ENCODE assay signal across 8 mouse cellular contexts in genomic region chr4:140630651-140631241, GRCm38 (mm10). TPM values are rescaled to one million over a fixed set of nuclear protein-coding genes. Genes with fewer than 3 reads are reported as not detected.
A peak's percentile ranks its signal among the peaks of the same experiment; 100 is the strongest.
DNase-seq lines count a peak whose midpoint lies in the region; ATAC-seq and TF ChIP-seq lines count a peak whose summit lies in the region.

No protein-coding gene starts in this region.

- H3K4me1 ChIP-seq in heart, adult 2 months (ENCODE audit: control insufficient read depth, insufficient read depth, low read length) = peaks cover 26% of the 10 kb centered on the region
- peaks cover 80% of the 10 kb centered on the region for H3K4me1 ChIP-seq in kidney, embryonic 15.5 days
- H3K4me1 ChIP-seq in midbrain, embryonic 14.5 days (ENCODE audit: control insufficient read depth, insufficient read depth, low read length) = peaks cover 15% of the 10 kb centered on the region; the same call in 1 of the 2 replicates

- H3K9ac ChIP-seq in heart, adult 2 months (ENCODE audit: low read depth, low read length) = peak overlapping the region; percentile 41
- 0 out of 2 replicates have a peak overlapping the region, but pooled peaks have one; percentile 23 for H3K9ac ChIP-seq in kidney, embryonic 15.5 days
- H3K9ac ChIP-seq in midbrain, embryonic 14.5 days (replicated peaks; ENCODE audit: low read length) = no peak overlapping the region

- intact Hi-C loops in left cerebral cortex, postnatal 36 days (cut with DNase I) = no loop called here
- intact Hi-C loops in heart, adult 2 months (cut with DNase I) = no loop called here

- 0 out of 2 replicates have a peak overlapping the region, but pooled peaks have one; percentile 1 for H3K4me3 ChIP-seq in heart, adult 2 months
- no peak overlapping the region for H3K4me3 ChIP-seq in kidney, embryonic 15.5 days (replicated peaks)
- H3K4me3 ChIP-seq in midbrain, embryonic 14.5 days (replicated peaks; ENCODE audit: low read depth, low read length) = no peak overlapping the region

- peak; percentile 62; the same call in 1 of the 2 replicates for TF ChIP-seq POLR2A in heart, adult 2 months (IDR thresholded peaks at IDR 0.05; ENCODE audit: insufficient read depth, low read depth, low read length)

- peak; percentile 40 to 44 for DNase-seq in left cerebral cortex, postnatal 36 days (ENCODE audit: low spot score in 2 of 2)
- DNase-seq in left cerebral cortex, adult 11 months (ENCODE audit: low spot score) = no peak
- peak; percentile 62 for DNase-seq in adrenal gland, adult 8-10 months
- peak; percentile 73 to 80 for DNase-seq in heart, adult 2 months
- DNase-seq in midbrain, embryonic 14.5 days = no peak
- no peak for DNase-seq in cerebellum, postnatal 14 days
- no peak for DNase-seq in right cerebral cortex, postnatal 4 days

- no peaks in the 10 kb centered on the region for H3K9me3 ChIP-seq in kidney, embryonic 15.5 days (replicated peaks)
- no peaks in the 10 kb centered on the region for H3K9me3 ChIP-seq in midbrain, embryonic 14.5 days (ENCODE audit: control insufficient read depth, low read length)

- 0 out of 2 replicates have a peak, but pooled peaks cover 1% of the 10 kb centered on the region for H3K79me2 ChIP-seq in heart, adult 2 months (replicated peaks; ENCODE audit: control insufficient read depth, insufficient read depth, low read length)

- peak; percentile 69 for ATAC-seq in kidney, embryonic 15.5 days (replicated peaks; ENCODE audit: low FRiP score)
- no peak for ATAC-seq in midbrain, embryonic 14.5 days (ENCODE audit: low FRiP score, low TSS enrichment)

- H3K27me3 ChIP-seq in heart, adult 2 months (ENCODE audit: control insufficient read depth, insufficient read depth, low read length) = no peaks in the 10 kb centered on the region
- H3K27me3 ChIP-seq in kidney, embryonic 15.5 days = no peaks in the 10 kb centered on the region
- no peaks in the 10 kb centered on the region for H3K27me3 ChIP-seq in midbrain, embryonic 14.5 days (ENCODE audit: control insufficient read depth, insufficient read depth, low read length)

- H3K27ac ChIP-seq in heart, adult 2 months = peak overlapping the region; percentile 90
- H3K27ac ChIP-seq in kidney, embryonic 15.5 days = peak overlapping the region; percentile 93
- H3K27ac ChIP-seq in midbrain, embryonic 14.5 days (replicated peaks; ENCODE audit: low read depth, low read length) = 0 out of 2 replicates have a peak overlapping the region, but pooled peaks have one; percentile 52

- no peaks in the 10 kb centered on the region for H3K36me3 ChIP-seq in heart, adult 2 months (ENCODE audit: control insufficient read depth, insufficient read depth, low read length)
- H3K36me3 ChIP-seq in kidney, embryonic 15.5 days = 0 out of 2 replicates have a peak, but pooled peaks cover 3% of the 10 kb centered on the region
- H3K36me3 ChIP-seq in midbrain, embryonic 14.5 days (ENCODE audit: control insufficient read depth, insufficient read depth, low read length) = peaks cover 7% of the 10 kb centered on the region

- 0 out of 2 replicates have a peak, but pooled peaks have one; percentile 33 for TF ChIP-seq EP300 in heart, adult 2 months (IDR thresholded peaks at IDR 0.05; ENCODE audit: insufficient read depth, low read depth, low read length)

- WGBS in heart, adult 2 months = 6% methylated on average over 15 of the region's 15 CpGs
- WGBS in kidney, embryonic 15.5 days = 13% methylated on average over 15 of the region's 15 CpGs
- 34% methylated on average over 15 of the region's 15 CpGs for WGBS in midbrain, embryonic 14.5 days

- TF ChIP-seq CTCF in heart, adult 2 months (IDR thresholded peaks at IDR 0.05) = no peak

- peak overlapping the region; percentile 37 for H3K4me2 ChIP-seq in kidney, embryonic 15.5 days
- no peak overlapping the region for H3K4me2 ChIP-seq in midbrain, embryonic 14.5 days (ENCODE audit: low read length)

RNA-seq across cellular contexts. Expression of gene Arhgef10l, which starts 35.1 kb away (rescaled TPM):
- total RNA-seq in left cerebral cortex, postnatal 36 days (2021) = 10 to 100 TPM; 61.0 to 63.4 TPM
- 10 to 100 TPM; 13.3 to 46.3 (median 28.5) TPM for total RNA-seq in adrenal gland, adult 8-10 months (2022)
- total RNA-seq in heart, adult 2 months (2021) = 10 to 100 TPM; 61.0 to 74.4 TPM
- polyA plus RNA-seq in heart, adult 2 months (2012; rRNA removed) = 54.7 and 75.6 TPM in 2 replicates
- 20.3 and 20.7 TPM in 2 replicates for polyA plus RNA-seq in kidney, embryonic 15.5 days (2015; fragmentation: Nextera tagmentation; extraction: Ambion mirVana)
- polyA plus RNA-seq in midbrain, embryonic 14.5 days (2014; fragmentation: Nextera tagmentation; extraction: Ambion mirVana) = 18.7 and 24.6 TPM in 2 replicates

Comparison
In these comparisons a context has a peak if more than half of its experiments do, and no peak if none do; other contexts are left out.
1. DNase-seq: peak in left cerebral cortex, postnatal 36 days (2 of 2), adrenal gland, adult 8-10 months (single experiment) and heart, adult 2 months (2 of 2); none in left cerebral cortex, adult 11 months (single experiment), midbrain, embryonic 14.5 days (single experiment), cerebellum, postnatal 14 days (0 of 2) and right cerebral cortex, postnatal 4 days (single experiment).
2. Peak in every context shown above with its lines, with median percentiles within 50 percentile points of each other: H3K27ac ChIP-seq.